Mouse (Mus musculus) ES-E14 (cell line): Measurements from ENCODE around the gene Sim2.

Source experiments
- CHD2 ChIP-seq: IDR thresholded peaks from 2 replicates; pipeline ENCODE4 v1.6.1; 2014; ENCODE audit warnings: mild to moderate bottlenecking, low read depth, low read length, inconsistent platforms
- ZC3H11A ChIP-seq: IDR thresholded peaks from 2 replicates; pipeline ENCODE4 v1.6.1; 2012; ENCODE audit warnings: low read depth, mild to moderate bottlenecking, inconsistent platforms, low read length, borderline replicate concordance
- ZNF384 ChIP-seq: IDR thresholded peaks from 2 replicates; pipeline ENCODE4 v1.6.1; 2012; ENCODE audit warnings: low read depth, low read length, inconsistent platforms

DNA sequence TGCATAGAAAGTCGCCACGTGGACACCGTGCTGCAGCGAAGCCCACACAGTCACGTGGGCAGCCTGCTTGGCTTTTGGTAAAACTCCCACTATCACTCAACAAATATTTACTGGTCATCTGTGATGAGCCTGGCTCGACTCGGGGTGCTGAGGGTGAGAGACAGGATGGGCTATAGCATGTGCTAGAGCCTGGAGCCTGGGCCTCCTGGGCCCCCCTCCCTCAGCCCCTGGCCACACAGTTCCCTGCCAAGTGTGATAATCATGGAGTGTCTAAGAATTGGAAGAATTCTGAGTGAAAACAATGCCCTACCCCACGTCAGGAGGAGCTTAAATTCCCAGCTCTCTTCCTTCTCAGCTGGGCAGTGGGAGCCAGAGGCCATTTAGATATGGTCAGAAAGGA is 13.3 kb upstream of the Sim2 start:
- no peak for TF ChIP-seq CHD2
- no peak for TF ChIP-seq ZNF384
- no peak for TF ChIP-seq ZC3H11A
